Mouse (Mus musculus): ENCODE measurements around the gene Syngr1. TPM values are rescaled to one million over a fixed set of nuclear protein-coding genes. Genes with fewer than 3 reads are reported as not detected.

The Syngr1 gene
- polyA plus RNA-seq, 1 experiment from 2014 or later, result 16.0 TPM

GRCm38 (mm10) chr15:80065414-80065813 lies 25.7 kb upstream of the Syngr1 start:
- Histone ChIP-seq H3K4me2 (ENCODE audit: low read depth, low read length) (no peak overlapping the region), H3K9me3 (ENCODE audit: control insufficient read depth, low read length) (no peaks in the 10 kb centered on the region), H3K4me3 (ENCODE audit: low read length) (no peak overlapping the region), H3K4me1 (ENCODE audit: control insufficient read depth, insufficient read depth, low read length) (no peaks in the 10 kb centered on the region), H3K27ac (ENCODE audit: low read length) (no peak overlapping the region), H3K36me3 (ENCODE audit: control insufficient read depth, insufficient read depth, low read length) (no peaks in the 10 kb centered on the region), H3K27me3 (replicated peaks; ENCODE audit: control insufficient read depth, insufficient read depth, low read length) (no peaks in the 10 kb centered on the region), H3K9ac (ENCODE audit: low read depth, low read length) (no peak overlapping the region)
- WGBS, result 16% methylated on average over 13 of the region's 13 CpGs
- no peak for ATAC-seq

- no peak overlapping the region for H3K9ac ChIP-seq (ENCODE audit: low read depth, low read length)
- H3K27me3 ChIP-seq (replicated peaks; ENCODE audit: control insufficient read depth, insufficient read depth, low read length), result no peaks in the 10 kb centered on the region
- no peaks in the 10 kb centered on the region for H3K36me3 ChIP-seq (ENCODE audit: control insufficient read depth, insufficient read depth, low read length)
- peaks cover 1% of the 10 kb centered on the region; the same call in 1 of the 2 replicates for H3K4me1 ChIP-seq (ENCODE audit: control insufficient read depth, insufficient read depth, low read length)
- no peak for ATAC-seq
- no peak overlapping the region for H3K4me2 ChIP-seq (ENCODE audit: low read depth, low read length)
- no peak overlapping the region for H3K27ac ChIP-seq (ENCODE audit: low read length)
- H3K4me3 ChIP-seq (ENCODE audit: low read length), result no peak overlapping the region
- no peaks in the 10 kb centered on the region for H3K9me3 ChIP-seq (ENCODE audit: control insufficient read depth, low read length)
- 65% methylated on average over 3 of the region's 3 CpGs for WGBS
These were observed 24.6 kb upstream of the Syngr1 start for GRCm38 (mm10) chr15:80066538-80066937.

- Histone ChIP-seq H3K27ac (ENCODE audit: low read length) (no peak overlapping the region), H3K4me2 (ENCODE audit: low read depth, low read length) (no peak overlapping the region), H3K36me3 (ENCODE audit: control insufficient read depth, insufficient read depth, low read length) (no peaks in the 10 kb centered on the region), H3K9me3 (ENCODE audit: control insufficient read depth, low read length) (no peaks in the 10 kb centered on the region), H3K27me3 (replicated peaks; ENCODE audit: control insufficient read depth, insufficient read depth, low read length) (no peaks in the 10 kb centered on the region), H3K4me3 (ENCODE audit: low read length) (no peak overlapping the region), H3K4me1 (ENCODE audit: control insufficient read depth, insufficient read depth, low read length) (peaks cover 8% of the 10 kb centered on the region; the same call in 1 of the 2 replicates), H3K9ac (ENCODE audit: low read depth, low read length) (no peak overlapping the region)
- no peak for ATAC-seq
- WGBS, result 50% methylated on average over 4 of the region's 4 CpGs
These were observed 22.0 kb upstream of the Syngr1 start for GRCm38 (mm10) chr15:80069171-80069570.

- ATAC-seq, result no peak
- H3K9ac ChIP-seq (ENCODE audit: low read depth, low read length), result no peak overlapping the region; the same call in 1 of the 2 replicates
- no peaks in the 10 kb centered on the region for H3K27me3 ChIP-seq (replicated peaks; ENCODE audit: control insufficient read depth, insufficient read depth, low read length)
- H3K4me3 ChIP-seq (ENCODE audit: low read length), result no peak overlapping the region
- H3K4me1 ChIP-seq (ENCODE audit: control insufficient read depth, insufficient read depth, low read length), result peaks cover 12% of the 10 kb centered on the region
- no peaks in the 10 kb centered on the region for H3K36me3 ChIP-seq (ENCODE audit: control insufficient read depth, insufficient read depth, low read length)
- H3K4me2 ChIP-seq (ENCODE audit: low read depth, low read length), result no peak overlapping the region
- H3K27ac ChIP-seq (ENCODE audit: low read length), result no peak overlapping the region
- H3K9me3 ChIP-seq (ENCODE audit: control insufficient read depth, low read length), result no peaks in the 10 kb centered on the region
- WGBS, result 70% methylated on average over 8 of the region's 8 CpGs
These were observed 21.0 kb upstream of the Syngr1 start for GRCm38 (mm10) chr15:80070095-80070644.

GRCm38 (mm10) chr15:80071951-80072437 lies 19.1 kb upstream of the Syngr1 start:
- H3K9me3 ChIP-seq (ENCODE audit: control insufficient read depth, low read length), result no peaks in the 10 kb centered on the region
- no peaks in the 10 kb centered on the region for H3K27me3 ChIP-seq (replicated peaks; ENCODE audit: control insufficient read depth, insufficient read depth, low read length)
- WGBS, result 41% methylated on average over 9 of the region's 9 CpGs
- H3K27ac ChIP-seq (ENCODE audit: low read length), result no peak overlapping the region
- H3K36me3 ChIP-seq (ENCODE audit: control insufficient read depth, insufficient read depth, low read length), result no peaks in the 10 kb centered on the region
- H3K9ac ChIP-seq (ENCODE audit: low read depth, low read length), result no peak overlapping the region
- H3K4me3 ChIP-seq (ENCODE audit: low read length), result no peak overlapping the region
- peak; percentile 19; the same call in 1 of the 2 replicates for ATAC-seq
- no peak overlapping the region for H3K4me2 ChIP-seq (ENCODE audit: low read depth, low read length)
- peaks cover 15% of the 10 kb centered on the region for H3K4me1 ChIP-seq (ENCODE audit: control insufficient read depth, insufficient read depth, low read length)

GRCm38 (mm10) chr15:80072579-80073255 lies 18.4 kb upstream of the Syngr1 start:
- ATAC-seq, result no peak
- Histone ChIP-seq H3K9me3 (ENCODE audit: control insufficient read depth, low read length) (no peaks in the 10 kb centered on the region), H3K9ac (ENCODE audit: low read depth, low read length) (no peak overlapping the region), H3K4me2 (ENCODE audit: low read depth, low read length) (no peak overlapping the region), H3K36me3 (ENCODE audit: control insufficient read depth, insufficient read depth, low read length) (no peaks in the 10 kb centered on the region), H3K4me1 (ENCODE audit: control insufficient read depth, insufficient read depth, low read length) (peaks cover 15% of the 10 kb centered on the region), H3K4me3 (ENCODE audit: low read length) (no peak overlapping the region), H3K27me3 (replicated peaks; ENCODE audit: control insufficient read depth, insufficient read depth, low read length) (no peaks in the 10 kb centered on the region), H3K27ac (ENCODE audit: low read length) (no peak overlapping the region)
- 75% methylated on average over 7 of the region's 7 CpGs for WGBS

- Histone ChIP-seq H3K9ac (ENCODE audit: low read depth, low read length) (no peak overlapping the region), H3K4me2 (ENCODE audit: low read depth, low read length) (no peak overlapping the region), H3K4me3 (ENCODE audit: low read length) (no peak overlapping the region), H3K27ac (ENCODE audit: low read length) (no peak overlapping the region), H3K36me3 (ENCODE audit: control insufficient read depth, insufficient read depth, low read length) (peaks cover 2% of the 10 kb centered on the region; the same call in 1 of the 2 replicates), H3K4me1 (ENCODE audit: control insufficient read depth, insufficient read depth, low read length) (peaks cover 15% of the 10 kb centered on the region), H3K27me3 (replicated peaks; ENCODE audit: control insufficient read depth, insufficient read depth, low read length) (no peaks in the 10 kb centered on the region), H3K9me3 (ENCODE audit: control insufficient read depth, low read length) (no peaks in the 10 kb centered on the region)
- WGBS, result 81% methylated on average over 1 of the region's 1 CpGs
- no peak for ATAC-seq
These were observed 17.9 kb upstream of the Syngr1 start for GRCm38 (mm10) chr15:80073256-80073621.

GRCm38 (mm10) chr15:80074663-80075373 lies 16.3 kb upstream of the Syngr1 start:
- Histone ChIP-seq H3K9me3 (ENCODE audit: control insufficient read depth, low read length) (no peaks in the 10 kb centered on the region), H3K36me3 (ENCODE audit: control insufficient read depth, insufficient read depth, low read length) (peaks cover 12% of the 10 kb centered on the region; the same call in 1 of the 2 replicates), H3K27ac (ENCODE audit: low read length) (no peak overlapping the region), H3K4me2 (ENCODE audit: low read depth, low read length) (no peak overlapping the region), H3K4me3 (ENCODE audit: low read length) (no peak overlapping the region), H3K9ac (ENCODE audit: low read depth, low read length) (peak overlapping the region; percentile 16; the same call in 1 of the 2 replicates), H3K4me1 (ENCODE audit: control insufficient read depth, insufficient read depth, low read length) (peaks cover 19% of the 10 kb centered on the region), H3K27me3 (replicated peaks; ENCODE audit: control insufficient read depth, insufficient read depth, low read length) (no peaks in the 10 kb centered on the region)
- ATAC-seq, result no peak
- WGBS, result 53% methylated on average over 6 of the region's 6 CpGs

GRCm38 (mm10) chr15:80075374-80075694 lies 15.8 kb upstream of the Syngr1 start:
- peak overlapping the region; percentile 32; the same call in 1 of the 2 replicates for H3K27ac ChIP-seq (ENCODE audit: low read length)
- no peak overlapping the region for H3K4me3 ChIP-seq (ENCODE audit: low read length)
- H3K9me3 ChIP-seq (ENCODE audit: control insufficient read depth, low read length), result no peaks in the 10 kb centered on the region
- H3K27me3 ChIP-seq (replicated peaks; ENCODE audit: control insufficient read depth, insufficient read depth, low read length), result no peaks in the 10 kb centered on the region
- WGBS, result 28% methylated on average over 3 of the region's 3 CpGs
- no peak overlapping the region for H3K4me2 ChIP-seq (ENCODE audit: low read depth, low read length)
- peaks cover 15% of the 10 kb centered on the region; the same call in 1 of the 2 replicates for H3K36me3 ChIP-seq (ENCODE audit: control insufficient read depth, insufficient read depth, low read length)
- ATAC-seq, result no peak
- peaks cover 24% of the 10 kb centered on the region for H3K4me1 ChIP-seq (ENCODE audit: control insufficient read depth, insufficient read depth, low read length)
- peak overlapping the region; percentile 16; the same call in 1 of the 2 replicates for H3K9ac ChIP-seq (ENCODE audit: low read depth, low read length)
